Mouse (Mus musculus): Measurements from ENCODE around the gene Mgme1.

DNA sequence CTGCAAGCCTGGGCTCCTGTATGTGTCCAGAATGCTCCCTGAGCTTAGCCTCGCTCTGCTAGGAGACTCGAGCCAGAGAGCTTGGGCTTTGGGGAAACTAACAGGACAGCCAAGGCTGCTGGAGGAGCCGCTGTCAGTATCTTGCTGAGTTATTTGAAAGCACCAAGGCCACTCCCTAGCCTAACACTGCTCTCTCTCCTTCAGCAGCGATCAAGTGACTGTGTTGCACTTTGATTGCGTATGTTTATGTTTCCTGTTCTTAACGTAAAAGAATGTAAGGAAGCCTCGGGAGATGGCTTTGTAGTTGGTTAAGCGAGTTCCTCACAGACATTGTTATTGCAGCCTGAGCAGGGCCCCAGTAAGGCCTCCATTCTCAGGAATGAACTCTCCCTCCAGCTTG is 4.3 kb downstream of the Mgme1 start:
- TF ChIP-seq MAZ (IDR thresholded peaks at IDR 0.05; ENCODE audit: low read depth, low read length) (no peak), EP300 (IDR thresholded peaks at IDR 0.05; ENCODE audit: low read depth in 1 of 2, low read length in 2 of 2) (no peak), CTCF (IDR thresholded peaks at IDR 0.05 in 2 of 3, conservative IDR thresholded peaks at IDR 0.05 in 1 of 3; ENCODE audit: control insufficient read depth in 1 of 3, insufficient read depth in 1 of 3, low read depth in 2 of 3, low read length in 3 of 3, poor library complexity in 1 of 3, severe bottlenecking in 1 of 3) (no peak), GATA1 (IDR thresholded peaks at IDR 0.05; ENCODE audit: low read depth, low read length) (no peak), KAT2A (conservative IDR thresholded peaks at IDR 0.05; ENCODE audit: low read depth, low read length) (no peak), USF1 (IDR thresholded peaks at IDR 0.05; ENCODE audit: low read depth, low read length) (no peak), USF2 (IDR thresholded peaks at IDR 0.05; ENCODE audit: borderline replicate concordance in 1 of 2, insufficient read depth in 1 of 2, low read depth in 1 of 2, low read length in 2 of 2) (no peak), POLR2A (IDR thresholded peaks at IDR 0.05; ENCODE audit: control insufficient read depth in 1 of 2, insufficient read depth in 1 of 2, low read depth in 1 of 2, low read length in 2 of 2, poor library complexity in 1 of 2) (no peak), ETS1 (IDR thresholded peaks at IDR 0.05; ENCODE audit: low read depth, low read length) (no peak)

Measured in MEL (cell line).